Mouse (Mus musculus): ENCODE data around the gene Borcs6.
A peak's percentile ranks its signal among the peaks of the same experiment; 100 is the strongest.
"Not testable (repeated sequence)": the region's sequence is repeated elsewhere in the genome, so short reads cannot be mapped to it uniquely, and the experiment has no call there.

The Borcs6 gene

GRCm38 (mm10) chr11:69059357-69059974 lies at the start of gene Borcs6:
Borcs6 (plus strand) TSS chr11:69059717.
- DNase-seq (ENCODE audit: extremely low spot score, low read depth, low spot score): no peak

GRCm38 (mm10) chr11:69010400-69011323 lies 48.9 kb upstream of the Borcs6 start:
- DNase-seq (ENCODE audit: extremely low spot score, low read depth, low spot score): no peak

GRCm38 (mm10) chr11:69011445-69011844 lies 48.1 kb upstream of the Borcs6 start:
- not testable (repeated sequence) for DNase-seq (ENCODE audit: extremely low spot score, low read depth, low spot score)

- no peak for DNase-seq (ENCODE audit: extremely low spot score, low read depth, low spot score)
Measured at GRCm38 (mm10) chr11:69012071-69012601, 47.4 kb upstream of the Borcs6 start.

- no peak for DNase-seq (ENCODE audit: extremely low spot score, low read depth, low spot score)
Measured at GRCm38 (mm10) chr11:69015644-69016441, 43.7 kb upstream of the Borcs6 start, which contains the start of gene Ctc1. Ctc1 (plus strand) TSS chr11:69015911.

GRCm38 (mm10) chr11:69016755-69017154 lies 42.8 kb upstream of the Borcs6 start:
- no peak for DNase-seq (ENCODE audit: extremely low spot score, low read depth, low spot score)

- no peak for DNase-seq (ENCODE audit: extremely low spot score, low read depth, low spot score)
Measured at GRCm38 (mm10) chr11:69020691-69021090, 38.8 kb upstream of the Borcs6 start.

- no peak for DNase-seq (ENCODE audit: extremely low spot score, low read depth, low spot score)
Measured at GRCm38 (mm10) chr11:69026562-69026961, 33.0 kb upstream of the Borcs6 start.

GRCm38 (mm10) chr11:69028805-69029204 lies 30.7 kb upstream of the Borcs6 start:
- DNase-seq (ENCODE audit: extremely low spot score, low read depth, low spot score): no peak

GRCm38 (mm10) chr11:69033552-69033951 lies 26.0 kb upstream of the Borcs6 start:
- no peak for DNase-seq (ENCODE audit: extremely low spot score, low read depth, low spot score)

GRCm38 (mm10) chr11:69034585-69034984 lies 24.9 kb upstream of the Borcs6 start:
- no peak for DNase-seq (ENCODE audit: extremely low spot score, low read depth, low spot score)

GRCm38 (mm10) chr11:69035411-69035810 lies 24.1 kb upstream of the Borcs6 start:
- DNase-seq (ENCODE audit: extremely low spot score, low read depth, low spot score): no peak

- DNase-seq (ENCODE audit: extremely low spot score, low read depth, low spot score): no peak
Measured at GRCm38 (mm10) chr11:69035849-69036248, 23.7 kb upstream of the Borcs6 start.

- no peak for DNase-seq (ENCODE audit: extremely low spot score, low read depth, low spot score)
Measured at GRCm38 (mm10) chr11:69036486-69037230, 22.9 kb upstream of the Borcs6 start.

GRCm38 (mm10) chr11:69037231-69038061 lies 22.1 kb upstream of the Borcs6 start:
- peak; percentile 98 for DNase-seq (ENCODE audit: extremely low spot score, low read depth, low spot score)

GRCm38 (mm10) chr11:69038173-69038572 lies 21.3 kb upstream of the Borcs6 start:
- DNase-seq (ENCODE audit: extremely low spot score, low read depth, low spot score): no peak

- no peak for DNase-seq (ENCODE audit: extremely low spot score, low read depth, low spot score)
Measured at GRCm38 (mm10) chr11:69045531-69046394, 13.8 kb upstream of the Borcs6 start, which contains the start of gene Aurkb. Aurkb (plus strand) TSS chr11:69045647.

GRCm38 (mm10) chr11:69046395-69046774 lies 13.1 kb upstream of the Borcs6 start:
- DNase-seq (ENCODE audit: extremely low spot score, low read depth, low spot score): no peak
